Mouse (Mus musculus) thymus, postnatal 4 days (tissue): ENCODE measurements around the gene Olfr566.

Experiments used
- DNase-seq: peaks from one replicate; pipeline ENCODE4 v3.0.0; 2021

The Olfr566 gene

DNA sequence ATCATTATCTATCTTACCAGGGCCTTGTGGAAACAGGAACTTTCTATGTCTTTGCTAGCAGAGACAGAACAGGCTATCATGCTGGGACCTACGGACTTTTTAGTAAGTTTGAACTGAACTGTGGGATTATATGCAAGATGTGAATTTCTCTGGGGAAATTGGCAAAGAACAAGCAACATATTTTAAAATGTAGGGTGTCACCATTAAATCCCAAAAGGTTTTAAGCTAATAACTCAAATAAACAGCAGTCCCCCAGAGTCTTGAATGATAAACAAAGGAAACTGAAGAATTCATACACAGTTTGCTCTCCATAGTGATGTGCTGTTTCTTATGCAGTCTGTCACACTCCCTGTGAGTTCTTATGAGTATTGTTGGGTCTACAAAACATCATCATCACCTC lies at the start of gene Olfr566:
Gene Olfr566, minus strand, starts transcription at position 101 of the 400 bp plus-strand sequence.
- no peak for DNase-seq

GRCm38 (mm10) chr7:102890782-102891181 lies 32.2 kb upstream of the Olfr566 start, which contains the start of gene Olfr569:
TSS of gene Olfr569 (minus strand) at chr7:102890882.
- DNase-seq: no peak

DNA sequence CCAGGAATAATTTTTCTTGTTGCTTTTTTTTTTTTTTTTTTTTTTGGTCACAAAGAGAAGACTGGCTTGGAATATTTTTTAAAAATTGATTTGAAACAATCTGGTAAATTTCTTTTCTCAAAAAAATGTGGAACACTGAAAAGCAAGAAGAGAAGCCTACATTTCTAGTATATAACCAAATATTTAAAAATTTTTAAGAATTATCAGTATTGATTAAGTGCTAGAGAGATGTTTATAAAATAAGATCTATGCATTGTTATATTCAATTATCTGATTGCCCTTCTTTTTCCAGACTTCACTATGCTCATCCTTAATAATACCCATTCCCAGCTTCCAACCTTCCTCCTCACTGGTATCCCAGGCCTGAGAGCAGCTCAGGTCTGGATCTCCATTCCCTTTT lies 18.3 kb upstream of the Olfr566 start, which contains the start of gene Olfr568:
Gene Olfr568, plus strand, starts transcription at position 301 of the 400 bp plus-strand sequence.
- DNase-seq: no peak

GRCm38 (mm10) chr7:102855807-102856206 lies 2.8 kb downstream of the Olfr566 start:
- no peak for DNase-seq
